Mouse (Mus musculus): ENCODE data around the gene Grip2. TPM values are rescaled to one million over a fixed set of nuclear protein-coding genes. Genes with fewer than 3 reads are reported as not detected.

Grip2 gene
- total RNA-seq (2021): 10 to 100 TPM; 16.2 to 17.3 TPM
- long read RNA-seq, experiment 1, full-length matches to known transcripts: 4 of 25 reads
- long read RNA-seq, experiment 1, partial matches to known transcripts: 7 of 25 reads
- long read RNA-seq, experiment 1, other reads (novel, unspliced or antisense): 14 of 25 reads
- long read RNA-seq, experiment 2, full-length matches to known transcripts: 1 of 31 reads
- long read RNA-seq, experiment 2, partial matches to known transcripts: 11 of 31 reads
- long read RNA-seq, experiment 2, other reads (novel, unspliced or antisense): 19 of 31 reads

- Histone ChIP-seq H3K27ac (no peak within 1 kb of the TSS), H3K4me3 (no peak within 1 kb of the TSS)
- TF ChIP-seq CTCF (IDR thresholded peaks at IDR 0.05): no peak
- peak in 1 of 2 experiments; percentile 42 for DNase-seq (ENCODE audit: extremely low spot score in 1 of 2, low spot score in 2 of 2)
- intact Hi-C loops (cut with DNase I): no loop called here
Observed at GRCm38 (mm10) chr6:91827016-91827570, at the start of gene Grip2. Grip2 (minus strand) TSS chr6:91827250.

- intact Hi-C loops (cut with DNase I): no loop called here
- no peak for TF ChIP-seq CTCF (IDR thresholded peaks at IDR 0.05)
- Histone ChIP-seq H3K27ac (no peak overlapping the region), H3K4me3 (no peak overlapping the region)
- DNase-seq (ENCODE audit: extremely low spot score in 1 of 2, low spot score in 2 of 2): no peak
Observed at GRCm38 (mm10) chr6:91872781-91873180, 45.7 kb upstream of the Grip2 start.

GRCm38 (mm10) chr6:91868091-91868490 is 41.0 kb upstream of the Grip2 start:
- Histone ChIP-seq H3K4me3 (no peak overlapping the region), H3K27ac (no peak overlapping the region)
- DNase-seq (ENCODE audit: extremely low spot score in 1 of 2, low spot score in 2 of 2): no peak
- TF ChIP-seq CTCF (IDR thresholded peaks at IDR 0.05): no peak
- intact Hi-C loops (cut with DNase I): no loop called here

- DNase-seq (ENCODE audit: extremely low spot score in 1 of 2, low spot score in 2 of 2): peak; percentile 39 to 43
- no peak overlapping the region for H3K27ac ChIP-seq
- intact Hi-C loops (cut with DNase I): no loop called here
- H3K4me3 ChIP-seq: no peak overlapping the region
- TF ChIP-seq CTCF (IDR thresholded peaks at IDR 0.05): no peak
Observed at GRCm38 (mm10) chr6:91865601-91866000, 38.6 kb upstream of the Grip2 start.

GRCm38 (mm10) chr6:91864595-91864994 is 37.5 kb upstream of the Grip2 start:
- intact Hi-C loops (cut with DNase I): no loop called here
- no peak for DNase-seq (ENCODE audit: extremely low spot score in 1 of 2, low spot score in 2 of 2)
- TF ChIP-seq CTCF (IDR thresholded peaks at IDR 0.05): no peak
- H3K27ac ChIP-seq: no peak overlapping the region
- H3K4me3 ChIP-seq: no peak overlapping the region

GRCm38 (mm10) chr6:91862848-91863247 is 35.8 kb upstream of the Grip2 start:
- intact Hi-C loops (cut with DNase I): no loop called here
- DNase-seq (ENCODE audit: extremely low spot score in 1 of 2, low spot score in 2 of 2): no peak
- no peak overlapping the region for H3K4me3 ChIP-seq
- no peak overlapping the region for H3K27ac ChIP-seq
- no peak for TF ChIP-seq CTCF (IDR thresholded peaks at IDR 0.05)

GRCm38 (mm10) chr6:91858339-91858738 is 31.3 kb upstream of the Grip2 start:
- Histone ChIP-seq H3K27ac (no peak overlapping the region), H3K4me3 (no peak overlapping the region)
- TF ChIP-seq CTCF (IDR thresholded peaks at IDR 0.05): no peak
- no peak for DNase-seq (ENCODE audit: extremely low spot score in 1 of 2, low spot score in 2 of 2)
- intact Hi-C loops (cut with DNase I): loop anchor here (10.0 kb wide), 1 partner anchor 334 kb away; no protein-coding TSS in a partner anchor

GRCm38 (mm10) chr6:91852550-91852949 is 25.5 kb upstream of the Grip2 start:
- intact Hi-C loops (cut with DNase I): loop anchor here (1.0 to 10.0 kb wide), 2 partner anchors 76 to 328 kb away; no protein-coding TSS in a partner anchor
- Histone ChIP-seq H3K27ac (no peak overlapping the region), H3K4me3 (no peak overlapping the region)
- peak; percentile 28 to 42 for DNase-seq (ENCODE audit: extremely low spot score in 1 of 2, low spot score in 2 of 2)
- TF ChIP-seq CTCF (IDR thresholded peaks at IDR 0.05): peak; percentile 70

- Histone ChIP-seq H3K4me3 (peak overlapping the region; percentile 54), H3K27ac (no peak overlapping the region)
- DNase-seq (ENCODE audit: extremely low spot score in 1 of 2, low spot score in 2 of 2): peak; percentile 42 to 56
- intact Hi-C loops (cut with DNase I): loop anchor here (5.0 kb wide), 1 partner anchor 36 kb away; no protein-coding TSS in a partner anchor
- TF ChIP-seq CTCF (IDR thresholded peaks at IDR 0.05): no peak
Observed at GRCm38 (mm10) chr6:91843628-91844153, 16.6 kb upstream of the Grip2 start.

DNA sequence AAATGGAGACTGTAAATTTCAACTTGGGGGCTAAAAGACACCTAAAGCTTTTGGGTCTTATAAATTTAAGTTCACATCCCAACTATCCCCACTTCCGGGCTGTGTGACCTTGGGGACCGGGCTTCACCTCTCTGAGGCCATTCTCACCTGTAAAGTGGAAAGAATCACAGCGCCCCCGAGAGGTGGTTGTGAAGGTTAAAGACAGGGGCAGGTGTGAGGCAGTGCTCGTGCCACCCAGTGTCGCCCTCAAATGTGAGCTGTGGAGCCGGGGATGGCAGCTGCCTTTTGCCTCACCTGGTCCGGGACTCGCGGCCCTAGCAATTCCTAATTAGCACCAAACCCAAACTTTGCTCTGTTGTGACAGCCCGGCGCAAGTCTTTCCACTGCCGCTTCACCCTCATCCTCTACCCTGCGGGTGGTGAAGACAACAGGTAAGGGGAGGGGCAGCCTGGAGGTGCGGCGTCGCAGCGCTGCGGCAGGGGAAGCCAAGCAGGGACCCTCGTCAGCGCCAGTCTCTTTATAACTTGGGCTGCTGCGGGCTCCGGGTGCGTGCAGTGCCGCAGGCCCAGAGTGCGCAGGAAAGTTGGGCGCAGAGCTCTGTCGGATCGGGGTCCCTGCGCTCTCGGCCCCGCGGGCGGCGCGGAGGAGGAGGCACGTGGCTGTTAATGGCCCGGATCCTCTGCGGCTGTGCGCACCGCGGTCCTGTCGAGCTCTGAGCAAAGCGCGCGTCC is 16.0 kb upstream of the Grip2 start:
- no peak overlapping the region for H3K27ac ChIP-seq
- peak overlapping the region; percentile 54 for H3K4me3 ChIP-seq
- peak; percentile 18 for TF ChIP-seq CTCF (IDR thresholded peaks at IDR 0.05)
- peak in 1 of 2 experiments; percentile 27 for DNase-seq (ENCODE audit: extremely low spot score in 1 of 2, low spot score in 2 of 2)
- intact Hi-C loops (cut with DNase I): loop anchor here (5.0 kb wide), 1 partner anchor 36 kb away; no protein-coding TSS in a partner anchor

DNA sequence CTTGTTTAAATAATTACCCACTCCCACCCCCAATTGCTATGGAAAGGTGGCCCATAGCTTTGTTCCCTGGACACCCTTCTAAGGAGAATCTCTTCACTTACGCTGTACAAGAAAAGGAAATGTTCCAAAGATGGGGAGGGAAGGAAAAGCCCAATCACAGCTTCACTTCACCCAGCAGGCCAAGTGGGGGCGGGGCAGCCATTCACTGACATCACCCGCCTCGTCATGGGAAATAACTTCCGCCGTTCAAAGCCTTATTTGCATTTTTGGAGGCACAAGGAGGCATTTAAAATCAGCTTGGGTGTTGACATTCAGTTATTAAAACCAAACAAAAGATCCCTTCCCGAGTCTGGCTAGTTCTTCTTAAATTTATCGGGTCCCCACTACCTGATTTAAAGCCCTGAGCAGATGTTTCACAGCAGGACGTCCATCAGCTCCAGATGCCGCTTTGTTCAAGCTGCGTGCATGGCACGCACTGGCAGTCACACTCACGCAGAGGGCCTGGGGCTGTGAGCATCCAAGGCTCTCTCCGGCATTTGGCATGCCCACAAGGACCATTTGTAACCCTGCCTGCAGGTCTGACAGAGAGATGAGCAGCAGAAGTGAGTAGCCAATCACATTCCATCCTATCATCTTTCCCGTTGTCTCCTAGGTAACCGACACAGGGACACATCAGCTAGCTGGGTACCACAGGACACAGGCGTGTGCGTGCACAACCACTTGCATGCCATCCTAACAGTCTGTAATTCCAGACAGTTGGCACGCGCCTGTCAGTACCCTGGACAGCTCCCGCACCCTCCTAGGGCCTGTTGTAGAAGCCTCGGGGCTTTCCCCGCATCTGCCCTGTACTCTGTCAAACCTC is 12.2 kb upstream of the Grip2 start:
- Histone ChIP-seq H3K4me3 (peak overlapping the region; percentile 46), H3K27ac (peak overlapping the region; percentile 71)
- DNase-seq (ENCODE audit: extremely low spot score in 1 of 2, low spot score in 2 of 2): peak; percentile 66 to 70
- intact Hi-C loops (cut with DNase I): no loop called here
- no peak for TF ChIP-seq CTCF (IDR thresholded peaks at IDR 0.05)

All from left cerebral cortex, adult 2 months (tissue).